Mouse (Mus musculus): ENCODE measurements around the gene AC124502.3. TPM values are rescaled to one million over a fixed set of nuclear protein-coding genes. Genes with fewer than 3 reads are reported as not detected.

Gene AC124502.3
- polyA plus RNA-seq (2012; rRNA removed) = 1.2 and 2.4 TPM in 2 replicates

DNA sequence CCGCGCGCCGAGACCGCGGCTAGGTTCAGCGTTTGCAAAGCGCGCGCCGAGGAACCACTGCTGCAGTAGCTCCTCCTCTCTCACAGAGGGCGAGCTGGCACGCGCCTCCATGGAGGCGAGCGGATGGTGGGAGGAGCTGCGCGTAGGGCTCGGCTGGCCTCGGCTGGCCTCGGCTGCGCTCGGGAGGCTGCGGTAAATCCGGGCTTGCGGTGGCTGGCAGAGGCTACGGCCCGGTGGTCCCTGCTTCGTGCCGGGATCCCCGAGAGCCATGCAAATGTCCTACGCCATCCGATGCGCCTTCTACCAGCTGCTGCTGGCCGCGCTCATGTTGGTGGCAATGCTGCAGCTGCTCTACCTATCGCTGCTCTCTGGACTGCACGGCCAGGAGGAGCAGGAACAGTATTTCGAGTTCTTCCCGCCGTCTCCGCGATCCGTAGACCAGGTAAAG lies at the start of gene AC124502.3, which contains the start of gene B4gat1:
Gene AC124502.3, plus strand, starts transcription at position 183 of the 448 bp plus-strand sequence.
Gene B4gat1, plus strand, starts transcription at position 118 of the 448 bp plus-strand sequence.

DNA sequence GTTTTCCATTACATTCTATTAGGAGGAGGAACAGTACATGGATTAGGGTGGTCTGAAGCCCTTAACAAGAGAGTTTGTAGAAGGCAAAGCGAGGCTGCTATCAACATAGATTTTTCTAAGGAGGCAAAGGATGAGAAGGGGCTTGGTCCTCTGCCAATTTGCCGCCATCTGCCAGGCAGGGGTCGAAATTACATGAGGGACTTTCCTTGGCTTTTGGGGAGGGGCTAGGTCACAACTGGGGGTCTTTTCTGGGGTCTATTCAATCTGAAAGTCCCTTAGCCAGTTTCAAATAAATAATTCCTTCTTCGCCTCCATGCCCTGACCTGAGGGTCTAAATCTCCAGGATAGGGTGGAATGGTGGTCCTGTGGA lies 48.5 kb upstream of the AC124502.3 start, which contains the start of gene Npas4:
Gene Npas4, minus strand, starts transcription at position 61 of the 370 bp plus-strand sequence.

GRCm38 (mm10) chr19:5023621-5024479 lies 14.8 kb upstream of the AC124502.3 start, which contains the start of gene Slc29a2:
Gene Slc29a2 (plus strand): TSS chr19:5023860.

DNA sequence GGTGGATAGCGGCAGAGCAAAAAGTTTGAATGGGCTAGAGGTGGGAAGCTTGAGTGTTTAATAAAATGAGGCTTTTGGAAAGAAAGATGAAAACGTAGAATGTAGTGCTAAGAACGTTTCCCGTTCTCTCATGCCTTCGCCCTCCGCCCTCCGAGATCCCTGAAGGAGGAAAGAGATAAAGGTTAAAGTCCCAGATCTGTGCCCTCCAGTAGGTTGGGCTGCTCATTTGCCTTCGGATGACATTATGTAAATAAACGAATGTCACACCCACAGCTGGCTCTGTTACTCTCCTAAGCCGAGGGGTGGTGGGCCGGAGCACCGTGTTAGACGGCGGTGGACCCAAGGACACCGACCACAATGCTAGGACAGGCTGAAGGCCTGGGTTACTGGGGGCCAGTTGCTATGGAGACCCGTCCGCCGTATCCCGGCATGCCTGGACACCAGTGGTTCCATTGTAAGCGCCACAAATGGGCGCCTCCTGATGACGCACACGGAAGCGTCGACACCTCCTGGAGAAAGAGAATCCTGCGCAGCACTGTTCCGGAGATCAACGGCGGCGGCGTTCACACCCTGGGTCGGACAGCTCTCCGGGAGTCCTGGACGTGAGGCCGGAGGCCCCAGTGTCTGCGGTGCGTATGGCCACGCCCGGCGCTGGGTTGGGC lies 2.3 kb downstream of the AC124502.3 start, which contains the start of gene Brms1:
Gene Brms1, plus strand, starts transcription at position 493 of the 662 bp plus-strand sequence.

DNA sequence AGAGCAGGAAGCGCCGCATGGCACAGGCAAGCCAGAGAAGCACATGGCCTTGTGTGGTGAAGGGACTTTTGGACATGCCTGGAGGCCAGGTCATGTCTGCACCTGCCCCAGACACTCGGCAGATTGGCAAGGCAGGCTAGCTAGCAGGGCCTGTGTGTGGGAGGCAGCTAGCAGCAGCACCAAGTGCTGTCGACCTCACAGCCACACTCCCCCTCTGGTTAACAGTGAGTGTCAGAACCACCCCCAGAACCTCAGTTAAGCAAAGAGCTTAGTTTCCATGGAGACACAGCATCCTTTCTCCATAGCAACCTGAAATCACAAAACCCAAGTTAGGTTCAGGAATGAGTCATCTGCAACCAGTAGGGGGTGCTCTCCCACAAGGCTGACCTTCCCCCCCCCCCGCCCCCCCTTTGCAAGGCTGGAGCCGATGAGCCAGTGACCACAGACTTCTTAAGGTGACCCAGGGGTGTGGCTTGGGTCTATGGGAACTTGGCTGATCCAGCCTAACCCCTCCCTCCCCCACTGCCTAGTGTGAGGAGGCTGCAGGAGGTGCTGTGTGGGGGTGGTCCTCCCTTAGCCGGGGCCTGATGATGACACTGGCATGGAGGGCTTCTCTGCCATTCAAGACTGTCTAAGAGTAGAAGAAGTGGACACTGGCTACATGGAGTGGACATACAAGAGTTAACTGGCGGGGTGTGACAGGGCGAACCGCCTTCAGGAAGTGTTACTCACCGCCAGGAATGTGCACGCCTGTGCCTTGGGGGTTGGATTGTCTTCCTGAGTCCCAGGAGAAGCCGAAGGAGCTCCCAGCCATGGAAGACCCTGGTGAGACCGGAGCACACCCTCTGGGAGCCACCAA lies 11.6 kb downstream of the AC124502.3 start, which contains the start of gene Rin1:
Gene Rin1, plus strand, starts transcription at position 435 of the 859 bp plus-strand sequence.

DNA sequence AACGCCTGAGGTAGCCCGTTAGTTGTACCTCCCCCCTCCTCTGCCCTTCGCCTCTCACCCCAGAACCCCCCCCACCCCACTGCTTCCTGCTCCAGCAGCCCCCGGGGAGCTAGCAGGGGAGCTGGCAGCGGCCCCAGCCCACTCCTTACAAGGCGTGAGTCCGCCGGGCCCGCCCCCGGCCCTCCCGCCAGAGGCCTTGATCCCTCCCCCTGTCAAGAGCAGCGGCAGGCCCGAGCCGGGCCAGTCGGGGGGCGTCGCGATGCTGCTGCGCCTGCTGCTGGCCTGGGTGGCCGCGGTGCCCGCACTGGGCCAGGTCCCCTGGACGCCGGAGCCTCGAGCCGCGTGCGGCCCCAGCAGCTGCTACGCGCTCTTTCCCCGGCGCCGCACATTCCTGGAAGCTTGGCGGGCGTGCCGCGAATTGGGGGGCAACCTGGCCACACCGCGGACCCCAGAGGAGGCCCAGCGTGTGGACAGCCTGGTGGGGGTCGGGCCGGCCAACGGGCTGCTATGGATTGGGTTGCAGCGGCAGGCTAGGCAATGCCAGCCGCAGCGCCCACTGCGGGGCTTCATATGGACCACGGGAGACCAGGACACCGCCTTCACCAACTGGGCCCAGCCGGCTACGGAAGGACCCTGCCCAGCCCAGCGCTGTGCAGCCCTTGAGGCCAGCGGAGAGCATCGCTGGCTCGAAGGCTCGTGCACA lies 29.3 kb downstream of the AC124502.3 start, which contains the start of gene Cd248:
Gene Cd248, plus strand, starts transcription at position 212 of the 703 bp plus-strand sequence.

DNA sequence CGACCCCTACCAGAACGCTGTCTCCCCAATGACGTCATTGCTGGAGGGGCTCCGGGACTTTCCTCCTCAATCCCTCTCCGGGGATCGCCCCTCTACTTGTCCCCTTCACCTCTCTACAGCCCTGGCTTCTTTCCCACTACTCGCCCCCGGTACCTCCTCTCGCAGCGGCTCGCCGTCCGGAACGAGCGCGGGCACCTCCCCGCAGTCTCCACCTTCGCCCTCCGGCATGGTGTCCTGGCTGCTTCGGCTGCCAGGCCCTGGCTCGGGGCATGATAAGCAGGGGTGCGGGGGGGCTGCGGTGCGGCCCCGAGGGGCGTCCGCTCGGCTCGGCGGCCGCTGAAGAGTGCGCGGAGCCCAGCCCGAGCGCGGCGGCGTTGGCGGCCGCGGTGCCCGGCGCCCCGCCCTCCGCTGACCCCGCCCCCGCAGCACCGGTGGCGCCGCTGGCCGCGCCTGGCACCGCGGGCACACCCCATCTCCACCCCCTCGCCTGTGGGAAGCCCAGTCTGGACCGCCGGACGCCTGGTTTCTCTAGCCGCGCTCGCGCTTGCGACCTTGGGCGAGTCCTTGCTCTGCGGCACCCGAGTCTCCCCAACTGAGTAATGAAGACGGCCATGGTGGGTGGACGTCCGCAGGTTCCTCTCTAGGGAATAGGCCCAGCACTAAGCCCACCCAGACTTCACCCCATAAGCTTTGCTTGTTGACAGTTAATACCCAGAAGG lies 46.6 kb downstream of the AC124502.3 start, which contains the start of gene Tmem151a:
Gene Tmem151a, minus strand, starts transcription at position 387 of the 719 bp plus-strand sequence.

DNA sequence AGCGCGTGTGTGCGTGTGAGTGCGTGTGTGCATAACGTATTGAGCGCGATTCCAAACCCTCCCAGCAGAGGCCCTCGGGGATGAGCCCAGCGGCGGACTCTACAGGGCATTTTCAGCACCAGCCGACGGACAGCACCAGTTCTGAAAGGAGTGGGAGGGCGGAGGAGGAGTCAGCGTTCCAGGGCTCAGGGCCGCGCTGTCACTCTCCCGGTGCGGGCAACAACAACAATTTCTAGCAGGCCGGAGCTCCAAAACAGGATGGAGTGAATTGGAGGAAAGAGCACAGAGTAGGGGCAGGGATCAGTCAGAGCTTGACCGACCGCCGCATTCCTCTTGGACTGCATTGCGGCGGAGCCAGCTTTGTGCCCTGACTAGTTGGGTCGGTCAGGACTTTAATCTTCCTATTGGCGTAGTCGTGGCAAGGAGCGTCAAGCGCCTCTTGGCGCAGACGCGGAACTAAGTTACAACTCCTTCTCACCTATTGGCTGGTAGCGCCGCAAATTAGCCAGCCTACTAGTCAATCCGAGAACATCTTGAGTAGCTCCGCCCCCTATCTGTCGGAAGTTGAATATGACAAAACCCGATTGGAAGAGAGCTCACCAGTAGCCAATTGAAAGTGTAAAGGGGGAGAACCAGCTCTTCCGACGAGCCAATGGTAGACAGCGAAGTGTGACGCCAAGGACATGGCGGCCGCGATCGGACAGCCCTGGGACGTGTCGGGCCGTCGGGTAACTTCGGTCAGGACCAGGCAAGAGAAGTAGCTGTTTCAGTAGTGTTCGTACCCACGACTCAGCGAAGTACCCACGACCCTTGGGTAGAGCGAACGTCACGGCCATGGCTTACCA lies 49.4 kb downstream of the AC124502.3 start, which contains the start of gene Yif1a:
Gene Yif1a, plus strand, starts transcription at position 655 of the 845 bp plus-strand sequence.

GRCm38 (mm10) chr19:5098363-5099143 lies 59.9 kb downstream of the AC124502.3 start, which contains the start of gene Cnih2:
Gene Cnih2 (minus strand): TSS chr19:5098521.

Other genes starting within 250 kb of the AC124502.3 start
- gene Rbm4, start 245.0 kb upstream of the AC124502.3 start, polyA plus RNA-seq (2012; rRNA removed) = 31.3 and 33.2 TPM in 2 replicates
- gene Gm21992, start 227.3 kb upstream of the AC124502.3 start, polyA plus RNA-seq (2012; rRNA removed) = 10.2 and 18.0 TPM in 2 replicates
- 63.9 and 69.5 TPM in 2 replicates for gene Rbm14, start 227.3 kb upstream of the AC124502.3 start, polyA plus RNA-seq (2012; rRNA removed)
- 45.7 and 48.2 TPM in 2 replicates for gene Ccs, start 199.6 kb upstream of the AC124502.3 start, polyA plus RNA-seq (2012; rRNA removed)
- gene Ccdc87, start 199.5 kb upstream of the AC124502.3 start, polyA plus RNA-seq (2012; rRNA removed) = 0.12 TPM in 1 of 2 replicates, not detected in the other
- gene Ctsf, start 183.8 kb upstream of the AC124502.3 start, polyA plus RNA-seq (2012; rRNA removed) = 79.6 and 90.6 TPM in 2 replicates
- gene Actn3, start 161.0 kb upstream of the AC124502.3 start, polyA plus RNA-seq (2012; rRNA removed) = 0.58 TPM in 2 replicates
- gene Zdhhc24, start 160.2 kb upstream of the AC124502.3 start, polyA plus RNA-seq (2012; rRNA removed) = 31.6 and 38.3 TPM in 2 replicates
- gene Bbs1, start 132.3 kb upstream of the AC124502.3 start, polyA plus RNA-seq (2012; rRNA removed) = 2.6 and 3.9 TPM in 2 replicates
- gene Dpp3, start 110.6 kb upstream of the AC124502.3 start, polyA plus RNA-seq (2012; rRNA removed) = 191 and 196 TPM in 2 replicates
- 3.7 and 3.9 TPM in 2 replicates for gene Peli3, start 95.8 kb upstream of the AC124502.3 start, polyA plus RNA-seq (2012; rRNA removed)
- gene Mrpl11, start 76.7 kb upstream of the AC124502.3 start, polyA plus RNA-seq (2012; rRNA removed) = 19.4 and 21.0 TPM in 2 replicates
- gene Npas4, start 48.6 kb upstream of the AC124502.3 start, polyA plus RNA-seq (2012; rRNA removed) = 2.5 and 3.3 TPM in 2 replicates
- gene Slc29a2, start 15.0 kb upstream of the AC124502.3 start, polyA plus RNA-seq (2012; rRNA removed) = 9.9 and 14.0 TPM in 2 replicates
- 23.4 and 23.6 TPM in 2 replicates for gene B4gat1, start 65 bp upstream of the AC124502.3 start, polyA plus RNA-seq (2012; rRNA removed)
- 48.4 and 51.7 TPM in 2 replicates for gene Brms1, start 2.5 kb downstream of the AC124502.3 start, polyA plus RNA-seq (2012; rRNA removed)
- 14.7 and 15.9 TPM in 2 replicates for gene Rin1, start 11.6 kb downstream of the AC124502.3 start, polyA plus RNA-seq (2012; rRNA removed)
- 28.2 and 34.2 TPM in 2 replicates for gene Cd248, start 29.2 kb downstream of the AC124502.3 start, polyA plus RNA-seq (2012; rRNA removed)
- gene Tmem151a, start 46.6 kb downstream of the AC124502.3 start, polyA plus RNA-seq (2012; rRNA removed) = 3.9 and 4.2 TPM in 2 replicates
- 254 and 277 TPM in 2 replicates for gene Yif1a, start 49.6 kb downstream of the AC124502.3 start, polyA plus RNA-seq (2012; rRNA removed)
- gene Cnih2, start 59.6 kb downstream of the AC124502.3 start, polyA plus RNA-seq (2012; rRNA removed) = 3.3 and 4.0 TPM in 2 replicates
- 211 and 244 TPM in 2 replicates for gene Rab1b, start 68.2 kb downstream of the AC124502.3 start, polyA plus RNA-seq (2012; rRNA removed)
- 26.5 and 30.6 TPM in 2 replicates for gene Klc2, start 79.7 kb downstream of the AC124502.3 start, polyA plus RNA-seq (2012; rRNA removed)
- 12.2 and 14.3 TPM in 2 replicates for gene Pacs1, start 234.2 kb downstream of the AC124502.3 start, polyA plus RNA-seq (2012; rRNA removed)

Measured in colon, adult 2 months (tissue).